Mouse (Mus musculus): ENCODE measurements around the gene Gm45837. TPM values are rescaled to one million over a fixed set of nuclear protein-coding genes. Genes with fewer than 3 reads are reported as not detected.

Gene Gm45837
- polyA plus RNA-seq, 1 experiment: not detected

- no peaks in the 10 kb centered on the region for H3K36me3 ChIP-seq (ENCODE audit: control insufficient read depth, insufficient read depth, low read length)
- no peak overlapping the region for H3K4me3 ChIP-seq (ENCODE audit: control insufficient read depth, insufficient read depth, low read length)
- no peak for TF ChIP-seq CTCF (IDR thresholded peaks at IDR 0.05; ENCODE audit: borderline replicate concordance, control insufficient read depth, extremely low read depth, insufficient read depth, low read length, poor library complexity)
- DNase-seq: no peak
- H3K4me1 ChIP-seq (replicated peaks; ENCODE audit: control insufficient read depth, insufficient read depth, low read length): peaks cover 39% of the 10 kb centered on the region
- H3K27ac ChIP-seq (ENCODE audit: control insufficient read depth, insufficient read depth, low read length): no peak overlapping the region
- no peaks in the 10 kb centered on the region for H3K27me3 ChIP-seq (ENCODE audit: control insufficient read depth, insufficient read depth, low read length)
- 70% methylated on average over 9 of the region's 9 CpGs for WGBS
Measured at GRCm38 (mm10) chr7:101459305-101459813, 48.7 kb downstream of the Gm45837 start.

GRCm38 (mm10) chr7:101459923-101460607 is 49.4 kb downstream of the Gm45837 start:
- Histone ChIP-seq H3K4me1 (replicated peaks; ENCODE audit: control insufficient read depth, insufficient read depth, low read length) (peaks cover 39% of the 10 kb centered on the region), H3K4me3 (ENCODE audit: control insufficient read depth, insufficient read depth, low read length) (no peak overlapping the region), H3K27ac (ENCODE audit: control insufficient read depth, insufficient read depth, low read length) (no peak overlapping the region), H3K27me3 (ENCODE audit: control insufficient read depth, insufficient read depth, low read length) (no peaks in the 10 kb centered on the region), H3K36me3 (ENCODE audit: control insufficient read depth, insufficient read depth, low read length) (no peaks in the 10 kb centered on the region)
- TF ChIP-seq POLR2A (IDR thresholded peaks at IDR 0.05; ENCODE audit: control insufficient read depth, extremely low read depth, insufficient read depth, low read length, poor library complexity): no peak
- no peak for TF ChIP-seq CTCF (IDR thresholded peaks at IDR 0.05; ENCODE audit: borderline replicate concordance, control insufficient read depth, extremely low read depth, insufficient read depth, low read length, poor library complexity)
- DNase-seq: no peak
- 73% methylated on average over 10 of the region's 10 CpGs for WGBS

DNA sequence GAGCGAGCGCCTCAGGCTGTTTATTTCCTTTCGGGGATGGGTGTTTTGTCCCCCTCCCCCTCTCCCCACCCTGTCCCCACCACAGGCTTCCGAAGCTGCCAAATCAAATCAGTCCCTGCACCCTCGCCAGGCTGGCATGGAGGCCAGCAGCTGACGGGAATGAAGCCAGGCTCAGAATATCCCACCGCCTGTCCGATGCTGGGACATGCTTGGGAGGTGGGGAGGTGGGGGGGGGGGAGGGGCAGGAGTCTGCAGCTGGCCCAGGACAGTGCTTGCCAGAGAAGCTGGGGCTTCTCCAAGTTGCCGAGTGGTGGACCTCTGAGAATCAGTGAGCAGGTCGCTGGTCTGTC is 49.9 kb downstream of the Gm45837 start:
- 73% methylated on average over 10 of the region's 10 CpGs for WGBS
- DNase-seq: no peak
- TF ChIP-seq CTCF (IDR thresholded peaks at IDR 0.05; ENCODE audit: borderline replicate concordance, control insufficient read depth, extremely low read depth, insufficient read depth, low read length, poor library complexity) (no peak), POLR2A (IDR thresholded peaks at IDR 0.05; ENCODE audit: control insufficient read depth, extremely low read depth, insufficient read depth, low read length, poor library complexity) (no peak)
- no peak overlapping the region for H3K4me3 ChIP-seq (ENCODE audit: control insufficient read depth, insufficient read depth, low read length)
- H3K27me3 ChIP-seq (ENCODE audit: control insufficient read depth, insufficient read depth, low read length): no peaks in the 10 kb centered on the region
- no peaks in the 10 kb centered on the region for H3K36me3 ChIP-seq (ENCODE audit: control insufficient read depth, insufficient read depth, low read length)
- no peak overlapping the region for H3K27ac ChIP-seq (ENCODE audit: control insufficient read depth, insufficient read depth, low read length)
- peaks cover 42% of the 10 kb centered on the region for H3K4me1 ChIP-seq (replicated peaks; ENCODE audit: control insufficient read depth, insufficient read depth, low read length)

GRCm38 (mm10) chr7:101461571-101461970 is 50.9 kb downstream of the Gm45837 start:
- 69% methylated on average over 11 of the region's 11 CpGs for WGBS
- H3K4me3 ChIP-seq (ENCODE audit: control insufficient read depth, insufficient read depth, low read length): no peak overlapping the region
- no peaks in the 10 kb centered on the region for H3K36me3 ChIP-seq (ENCODE audit: control insufficient read depth, insufficient read depth, low read length)
- H3K27ac ChIP-seq (ENCODE audit: control insufficient read depth, insufficient read depth, low read length): no peak overlapping the region
- TF ChIP-seq CTCF (IDR thresholded peaks at IDR 0.05; ENCODE audit: borderline replicate concordance, control insufficient read depth, extremely low read depth, insufficient read depth, low read length, poor library complexity) (no peak), POLR2A (IDR thresholded peaks at IDR 0.05; ENCODE audit: control insufficient read depth, extremely low read depth, insufficient read depth, low read length, poor library complexity) (no peak)
- H3K4me1 ChIP-seq (replicated peaks; ENCODE audit: control insufficient read depth, insufficient read depth, low read length): peaks cover 41% of the 10 kb centered on the region
- no peak for DNase-seq
- no peaks in the 10 kb centered on the region for H3K27me3 ChIP-seq (ENCODE audit: control insufficient read depth, insufficient read depth, low read length)

DNA sequence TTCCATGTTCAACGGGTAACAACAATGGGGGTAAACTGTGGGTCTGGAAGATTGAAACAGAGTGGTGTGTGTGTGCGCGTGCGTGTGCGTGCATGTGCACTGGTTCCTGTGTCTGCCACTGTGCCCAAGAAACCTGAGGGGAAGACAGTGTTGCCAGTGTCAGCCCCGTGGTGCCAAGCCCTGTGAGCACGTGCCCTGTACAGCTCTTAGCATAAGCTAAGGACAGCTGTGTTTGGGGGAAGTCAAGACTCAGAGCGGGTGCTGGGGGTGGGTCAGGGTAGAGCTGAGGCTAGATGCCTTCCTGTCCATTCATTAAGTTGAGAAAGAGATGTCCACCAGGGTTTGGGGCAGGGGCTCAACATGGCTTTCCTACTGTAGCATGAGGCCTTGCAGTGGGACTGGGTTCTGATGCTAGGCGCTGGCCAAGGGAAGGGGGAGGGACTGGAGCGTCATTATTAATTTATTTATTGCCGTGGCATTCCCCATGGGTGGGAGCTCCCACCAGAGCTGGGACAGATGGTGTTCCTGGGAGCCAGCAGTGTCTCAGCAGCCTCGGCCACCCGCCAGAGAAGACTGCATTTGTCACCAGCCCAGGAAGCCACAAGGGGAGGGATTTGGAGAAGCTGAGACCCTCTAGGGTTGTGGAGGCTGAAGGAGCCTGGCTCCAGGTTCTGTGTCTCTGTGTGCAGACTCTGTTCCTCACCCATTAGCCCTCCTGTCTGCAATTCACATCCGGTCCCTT is 51.8 kb downstream of the Gm45837 start:
- DNase-seq: no peak
- Histone ChIP-seq H3K36me3 (ENCODE audit: control insufficient read depth, insufficient read depth, low read length) (no peaks in the 10 kb centered on the region), H3K27me3 (ENCODE audit: control insufficient read depth, insufficient read depth, low read length) (no peaks in the 10 kb centered on the region), H3K4me3 (ENCODE audit: control insufficient read depth, insufficient read depth, low read length) (no peak overlapping the region), H3K27ac (ENCODE audit: control insufficient read depth, insufficient read depth, low read length) (no peak overlapping the region), H3K4me1 (replicated peaks; ENCODE audit: control insufficient read depth, insufficient read depth, low read length) (peaks cover 36% of the 10 kb centered on the region)
- WGBS: 33% methylated on average over 14 of the region's 14 CpGs
- TF ChIP-seq CTCF (IDR thresholded peaks at IDR 0.05; ENCODE audit: borderline replicate concordance, control insufficient read depth, extremely low read depth, insufficient read depth, low read length, poor library complexity) (no peak), POLR2A (IDR thresholded peaks at IDR 0.05; ENCODE audit: control insufficient read depth, extremely low read depth, insufficient read depth, low read length, poor library complexity) (no peak)

- DNase-seq: no peak
- H3K4me1 ChIP-seq (replicated peaks; ENCODE audit: control insufficient read depth, insufficient read depth, low read length): peaks cover 24% of the 10 kb centered on the region
- no peaks in the 10 kb centered on the region for H3K36me3 ChIP-seq (ENCODE audit: control insufficient read depth, insufficient read depth, low read length)
- 97% methylated on average over 11 of the region's 11 CpGs for WGBS
- no peak for TF ChIP-seq POLR2A (IDR thresholded peaks at IDR 0.05; ENCODE audit: control insufficient read depth, extremely low read depth, insufficient read depth, low read length, poor library complexity)
- TF ChIP-seq CTCF (IDR thresholded peaks at IDR 0.05; ENCODE audit: borderline replicate concordance, control insufficient read depth, extremely low read depth, insufficient read depth, low read length, poor library complexity): no peak
- H3K4me3 ChIP-seq (ENCODE audit: control insufficient read depth, insufficient read depth, low read length): no peak overlapping the region
- H3K27ac ChIP-seq (ENCODE audit: control insufficient read depth, insufficient read depth, low read length): no peak overlapping the region
- H3K27me3 ChIP-seq (ENCODE audit: control insufficient read depth, insufficient read depth, low read length): no peaks in the 10 kb centered on the region
Measured at GRCm38 (mm10) chr7:101463665-101464271, 53.1 kb downstream of the Gm45837 start.
